Mouse (Mus musculus) erythroblast, embryonic 14.5 days (primary cell): ENCODE results near the gene Dpt.

Experiments used
- GATA1 ChIP-seq: IDR thresholded peaks from 2 replicates; pipeline ENCODE4 v1.6.1; 2012; ENCODE audit warnings: low read length, inconsistent platforms, mixed read lengths
- TAL1 ChIP-seq: IDR thresholded peaks from 3 replicates; pipeline ENCODE4 v1.6.1; 2012; ENCODE audit warnings: low read length, inconsistent platforms, mixed read lengths

DNA sequence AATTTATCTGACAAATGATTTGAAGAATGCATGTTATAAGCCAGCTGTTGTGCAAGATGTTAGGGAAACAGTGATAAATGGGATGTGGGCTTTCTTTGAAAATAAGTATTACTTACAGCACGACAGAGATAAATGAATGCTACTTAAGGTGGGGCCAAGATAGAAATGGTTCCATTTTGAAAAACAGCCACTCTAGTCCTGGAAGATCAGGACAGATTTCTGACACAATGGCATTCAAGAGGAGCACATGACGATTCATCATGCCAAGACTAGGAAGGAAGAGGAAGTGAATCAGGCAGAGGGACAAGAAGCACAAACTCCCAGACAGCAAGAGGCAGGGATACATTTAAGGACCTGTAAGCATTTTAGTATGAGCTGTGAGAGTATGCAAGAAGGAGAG lies 39.5 kb upstream of the Dpt start:
- no peak for TF ChIP-seq GATA1
- no peak for TF ChIP-seq TAL1
